8 mouse cellular contexts compared by ENCODE assay signal in genomic region chr16:20732251-20732924, GRCm38 (mm10). TPM values are rescaled to one million over a fixed set of nuclear protein-coding genes. Genes with fewer than 3 reads are reported as not detected.
DNase-seq lines count a peak whose midpoint lies in the region; ATAC-seq and TF ChIP-seq lines count a peak whose summit lies in the region.

No protein-coding gene starts in this region.

- no peak for DNase-seq in gastrocnemius, adult 2 months
- no peak for DNase-seq in gastrocnemius, postnatal 36 days
- peak; percentile 29 to 33 for DNase-seq in right cerebral cortex, adult 2 months (ENCODE audit: low spot score in 2 of 2)
- no peak for DNase-seq in right cerebral cortex, adult 18-20 months
- DNase-seq in midbrain, postnatal 0 days (ENCODE audit: low spot score), result peak; percentile 39
- DNase-seq in gastrocnemius, adult 18-20 months (ENCODE audit: low spot score), result no peak

- peaks cover 18% of the 10 kb centered on the region for H3K27me3 ChIP-seq in hindbrain, embryonic 15.5 days
- peaks cover 13% of the 10 kb centered on the region; the same call in 1 of the 2 replicates for H3K27me3 ChIP-seq in midbrain, postnatal 0 days (ENCODE audit: insufficient read depth, low read length)

- H3K9me3 ChIP-seq in hindbrain, embryonic 15.5 days, result no peaks in the 10 kb centered on the region
- no peaks in the 10 kb centered on the region for H3K9me3 ChIP-seq in midbrain, postnatal 0 days (ENCODE audit: low read length)

- peaks cover 6% of the 10 kb centered on the region; the same call in 1 of the 2 replicates for H3K36me3 ChIP-seq in hindbrain, embryonic 15.5 days
- no peaks in the 10 kb centered on the region for H3K36me3 ChIP-seq in midbrain, postnatal 0 days (ENCODE audit: insufficient read depth, low read length)

- H3K4me3 ChIP-seq in gastrocnemius, adult 2 months, result peak overlapping the region; percentile 92
- peak overlapping the region; percentile 74 for H3K4me3 ChIP-seq in hindbrain, embryonic 15.5 days
- H3K4me3 ChIP-seq in midbrain, postnatal 0 days (ENCODE audit: low read depth, low read length), result peak overlapping the region; percentile 78

- intact Hi-C loops in gastrocnemius, adult 2 months (cut with DNase I), result no loop called here
- intact Hi-C loops in gastrocnemius, postnatal 36 days (cut with DNase I), result no loop called here

- peak; percentile 14 for ATAC-seq in hindbrain, embryonic 15.5 days (ENCODE audit: low FRiP score, low read depth)
- ATAC-seq in midbrain, postnatal 0 days (ENCODE audit: low FRiP score), result peak; percentile 38
- ATAC-seq in erythroid progenitor cell, adult 5-6 weeks (replicated peaks; ENCODE audit: low FRiP score, poor library complexity, severe bottlenecking), result no peak

- peak overlapping the region; percentile 80 for H3K4me2 ChIP-seq in hindbrain, embryonic 15.5 days
- peak overlapping the region; percentile 80 for H3K4me2 ChIP-seq in midbrain, postnatal 0 days (ENCODE audit: low read depth, low read length, poor library complexity, severe bottlenecking)

- H3K4me1 ChIP-seq in hindbrain, embryonic 15.5 days (replicated peaks), result peaks cover 18% of the 10 kb centered on the region
- H3K4me1 ChIP-seq in midbrain, postnatal 0 days (ENCODE audit: insufficient read depth, low read length), result peaks cover 5% of the 10 kb centered on the region; the same call in 1 of the 2 replicates

- H3K9ac ChIP-seq in hindbrain, embryonic 15.5 days, result peak overlapping the region; percentile 79
- peak overlapping the region; percentile 86 for H3K9ac ChIP-seq in midbrain, postnatal 0 days (replicated peaks; ENCODE audit: low read length, poor library complexity, severe bottlenecking)

- WGBS in hindbrain, embryonic 15.5 days, result 0% methylated on average over 19 of the region's 30 CpGs
- 2% methylated on average over 13 of the region's 30 CpGs for WGBS in midbrain, postnatal 0 days

- H3K27ac ChIP-seq in gastrocnemius, adult 2 months, result peak overlapping the region; percentile 91
- H3K27ac ChIP-seq in hindbrain, embryonic 15.5 days (replicated peaks), result peak overlapping the region; percentile 80
- H3K27ac ChIP-seq in midbrain, postnatal 0 days (ENCODE audit: low read depth, low read length), result peak overlapping the region; percentile 65

- no peak for TF ChIP-seq CTCF in gastrocnemius, adult 2 months (IDR thresholded peaks at IDR 0.05)
- peak; percentile 47 for TF ChIP-seq CTCF in midbrain, postnatal 0 days (IDR thresholded peaks at IDR 0.05)

RNA-seq across cellular contexts. Expression of gene Chrd, which starts 0.5 kb away (rescaled TPM):
- 1 to 10 TPM; 2.9 to 3.6 TPM for total RNA-seq in gastrocnemius, adult 2 months (2021)
- total RNA-seq in gastrocnemius, postnatal 36 days (2021), result 1 to 10 TPM; 2.3 to 3.0 TPM
- polyA plus RNA-seq in hindbrain, embryonic 15.5 days (2015; fragmentation: Nextera tagmentation; extraction: Ambion mirVana), result 6.3 and 6.5 TPM in 2 replicates
- 17.1 and 18.1 TPM in 2 replicates for total RNA-seq in midbrain, postnatal 0 days (2014; rRNA removed)
- polyA plus RNA-seq in midbrain, postnatal 0 days (2015; fragmentation: Nextera tagmentation; extraction: Ambion mirVana), result 4.1 TPM in 2 replicates
- 1 to 10 TPM; 2.1 to 3.1 TPM for total RNA-seq in gastrocnemius, adult 18-20 months (2021)
- total RNA-seq in erythroid progenitor cell, adult 5-6 weeks (2015; ENCODE audit: low replicate concordance), result not detected in 2 replicates
- not detected in 2 replicates for total RNA-seq in erythroid progenitor cell, adult 5-6 weeks (2017; ENCODE audit: low replicate concordance)

RNA-seq across cellular contexts. Expression of gene Thpo, which starts 1.9 kb away (rescaled TPM):
- 1 to 10 TPM; 5.1 to 6.3 TPM for total RNA-seq in gastrocnemius, adult 2 months (2021)
- total RNA-seq in gastrocnemius, postnatal 36 days (2021), result 1 to 10 TPM; 3.6 to 4.0 TPM
- 0.85 and 1.4 TPM in 2 replicates for polyA plus RNA-seq in hindbrain, embryonic 15.5 days (2015; fragmentation: Nextera tagmentation; extraction: Ambion mirVana)
- 0.71 and 1.8 TPM in 2 replicates for total RNA-seq in midbrain, postnatal 0 days (2014; rRNA removed)
- polyA plus RNA-seq in midbrain, postnatal 0 days (2015; fragmentation: Nextera tagmentation; extraction: Ambion mirVana), result 0.76 and 0.81 TPM in 2 replicates
- 10 to 100 TPM in 1 of 2 experiments, 1 to 10 TPM in 1; 6.2 to 10.4 TPM for total RNA-seq in gastrocnemius, adult 18-20 months (2021)
- not detected in 2 replicates for total RNA-seq in erythroid progenitor cell, adult 5-6 weeks (2015; ENCODE audit: low replicate concordance)
- total RNA-seq in erythroid progenitor cell, adult 5-6 weeks (2017; ENCODE audit: low replicate concordance), result not detected in 2 replicates

RNA-seq across cellular contexts. Expression of gene Clcn2, which starts 14.8 kb away (rescaled TPM):
- 1 to 10 TPM in 1 of 2 experiments, under 1 TPM in 1; 0.89 to 1.0 TPM for total RNA-seq in gastrocnemius, adult 2 months (2021)
- total RNA-seq in gastrocnemius, postnatal 36 days (2021), result 1 to 10 TPM in 1 of 2 experiments, under 1 TPM in 1; 0.99 to 1.0 TPM
- polyA plus RNA-seq in hindbrain, embryonic 15.5 days (2015; fragmentation: Nextera tagmentation; extraction: Ambion mirVana), result 33.7 and 36.0 TPM in 2 replicates
- total RNA-seq in midbrain, postnatal 0 days (2014; rRNA removed), result 61.9 and 69.4 TPM in 2 replicates
- polyA plus RNA-seq in midbrain, postnatal 0 days (2015; fragmentation: Nextera tagmentation; extraction: Ambion mirVana), result 21.1 and 21.9 TPM in 2 replicates
- 1 to 10 TPM in 1 of 2 experiments, under 1 TPM in 1; 0.64 to 1.1 TPM for total RNA-seq in gastrocnemius, adult 18-20 months (2021)
- 11.5 and 21.0 TPM in 2 replicates for total RNA-seq in erythroid progenitor cell, adult 5-6 weeks (2015; ENCODE audit: low replicate concordance)
- total RNA-seq in erythroid progenitor cell, adult 5-6 weeks (2017; ENCODE audit: low replicate concordance), result 9.9 and 10.7 TPM in 2 replicates

RNA-seq across cellular contexts. Expression of gene Polr2h, which starts 14.9 kb away (rescaled TPM):
- 1 to 10 TPM; 7.6 to 9.2 TPM for total RNA-seq in gastrocnemius, adult 2 months (2021)
- total RNA-seq in gastrocnemius, postnatal 36 days (2021), result 1 to 10 TPM; 7.7 to 9.3 TPM
- polyA plus RNA-seq in hindbrain, embryonic 15.5 days (2015; fragmentation: Nextera tagmentation; extraction: Ambion mirVana), result 89.0 and 89.8 TPM in 2 replicates
- 40.0 and 40.3 TPM in 2 replicates for total RNA-seq in midbrain, postnatal 0 days (2014; rRNA removed)
- 72.3 and 84.6 TPM in 2 replicates for polyA plus RNA-seq in midbrain, postnatal 0 days (2015; fragmentation: Nextera tagmentation; extraction: Ambion mirVana)
- 1 to 10 TPM; 7.8 to 9.5 TPM for total RNA-seq in gastrocnemius, adult 18-20 months (2021)
- total RNA-seq in erythroid progenitor cell, adult 5-6 weeks (2015; ENCODE audit: low replicate concordance), result 2.9 and 10.5 TPM in 2 replicates
- 5.8 and 11.2 TPM in 2 replicates for total RNA-seq in erythroid progenitor cell, adult 5-6 weeks (2017; ENCODE audit: low replicate concordance)

RNA-seq across cellular contexts. Expression of gene Fam131a, which starts 39.3 kb away (rescaled TPM):
- 10 to 100 TPM; 46.0 to 62.9 TPM for total RNA-seq in gastrocnemius, adult 2 months (2021)
- total RNA-seq in gastrocnemius, postnatal 36 days (2021), result 10 to 100 TPM; 50.1 to 79.3 TPM
- 45.5 and 47.5 TPM in 2 replicates for polyA plus RNA-seq in hindbrain, embryonic 15.5 days (2015; fragmentation: Nextera tagmentation; extraction: Ambion mirVana)
- 152 and 173 TPM in 2 replicates for total RNA-seq in midbrain, postnatal 0 days (2014; rRNA removed)
- 70.9 and 75.9 TPM in 2 replicates for polyA plus RNA-seq in midbrain, postnatal 0 days (2015; fragmentation: Nextera tagmentation; extraction: Ambion mirVana)
- 10 to 100 TPM; 47.5 to 59.9 TPM for total RNA-seq in gastrocnemius, adult 18-20 months (2021)
- total RNA-seq in erythroid progenitor cell, adult 5-6 weeks (2015; ENCODE audit: low replicate concordance), result not detected in 2 replicates
- total RNA-seq in erythroid progenitor cell, adult 5-6 weeks (2017; ENCODE audit: low replicate concordance), result not detected in 2 replicates

Comparison
In these comparisons a context has a peak if more than half of its experiments do, and no peak if none do; other contexts are left out.
1. DNase-seq: peak in right cerebral cortex, adult 2 months (2 of 2) and midbrain, postnatal 0 days (single experiment); none in gastrocnemius, adult 2 months (single experiment), gastrocnemius, postnatal 36 days (0 of 2), right cerebral cortex, adult 18-20 months (single experiment) and gastrocnemius, adult 18-20 months (single experiment).
2. RNA of gene Clcn2, which starts 14.8 kb away (total RNA-seq): 61.9 to 69.4 TPM in midbrain, postnatal 0 days and 9.9 to 21.0 TPM in erythroid progenitor cell, adult 5-6 weeks; 0.64 to 1.1 TPM in gastrocnemius, adult 18-20 months, 0.89 to 1.0 TPM in gastrocnemius, adult 2 months and 0.99 to 1.0 TPM in gastrocnemius, postnatal 36 days; every median in the first group is over 4 times any median in the second.
3. Peak in every context shown above with its lines, with median percentiles within 50 percentile points of each other: H3K27ac ChIP-seq and H3K4me3 ChIP-seq.